Mouse (Mus musculus) inflammation-experienced regulatory T-cells, adult 6 months (primary cell): ENCODE data around the gene Prp2. TPM values are rescaled to one million over a fixed set of nuclear protein-coding genes. Genes with fewer than 3 reads are reported as not detected.
"Not testable (repeated sequence)": the region's sequence is repeated elsewhere in the genome, so short reads cannot be mapped to it uniquely, and the experiment has no call there.

Experiments
- ATAC-seq: one replicate; pipeline ENCODE4 v1.8.0; 2017
- polyA plus RNA-seq, 3 experiments: library from polyadenylated mRNA; unstranded; fragments of 100-300 nt; shearing (Covaris generic); gene quantifications; one replicate each; pipeline ENCODE4 v1.2.1; 2017

Prp2 gene
- polyA plus RNA-seq: not detected

- ATAC-seq: not testable (repeated sequence)
Measured at GRCm38 (mm10) chr6:132595613-132596012, at the start of gene Prp2. TSS of gene Prp2 (plus strand) at chr6:132595913.

GRCm38 (mm10) chr6:132569509-132569908 lies 26.2 kb upstream of the Prp2 start, which contains the start of gene Prh1:
TSS of gene Prh1 (plus strand) at chr6:132569809.
- ATAC-seq: not testable (repeated sequence)

GRCm38 (mm10) chr6:132649399-132649798 lies 53.7 kb downstream of the Prp2 start:
- ATAC-seq: no peak

Other genes starting within 250 kb of the Prp2 start
- not detected for gene Gm8882, start 231.8 kb upstream of the Prp2 start, polyA plus RNA-seq
- not detected for gene Prh1, start 26.1 kb upstream of the Prp2 start, polyA plus RNA-seq
- gene A630073D07Rik, start 55.6 kb downstream of the Prp2 start, polyA plus RNA-seq: not detected
- not detected for gene Tas2r120, start 61.0 kb downstream of the Prp2 start, polyA plus RNA-seq
- not detected for gene Tas2r121, start 105.1 kb downstream of the Prp2 start, polyA plus RNA-seq
- not detected for gene Tas2r122, start 116.0 kb downstream of the Prp2 start, polyA plus RNA-seq
- not detected for gene Tas2r115, start 142.1 kb downstream of the Prp2 start, polyA plus RNA-seq
- gene Tas2r124, start 158.8 kb downstream of the Prp2 start, polyA plus RNA-seq: not detected
- not detected for gene Tas2r102, start 166.2 kb downstream of the Prp2 start, polyA plus RNA-seq
- not detected for gene Tas2r136, start 182.2 kb downstream of the Prp2 start, polyA plus RNA-seq
- not detected for gene Tas2r117, start 206.9 kb downstream of the Prp2 start, polyA plus RNA-seq